Mouse (Mus musculus) thymus, adult 2 months (tissue): ENCODE data around the gene Gm4969.

Source experiments
- CTCF ChIP-seq: fragments of 200-500 bp; IDR thresholded peaks from 2 replicates; pipeline ENCODE4 v1.5.1; 2012; ENCODE audit warnings: mild to moderate bottlenecking, control low read depth, low read length, moderate library complexity, borderline replicate concordance; ENCODE audit not compliant: control insufficient read depth, poor library complexity, insufficient read depth; ENCODE audit errors: extremely low read depth
- POLR2A ChIP-seq: fragments of 200-500 bp; IDR thresholded peaks from 2 replicates; pipeline ENCODE4 v1.6.1; 2012; ENCODE audit warnings: mild to moderate bottlenecking, low read length, control low read depth, moderate library complexity; ENCODE audit not compliant: control insufficient read depth, poor library complexity, insufficient read depth; ENCODE audit errors: extremely low read depth

GRCm38 (mm10) chr7:19054777-19055076 lies 63.4 kb downstream of the Gm4969 start:
- TF ChIP-seq CTCF, result no peak
- TF ChIP-seq POLR2A, result no peak
